ENCODE assay signal across 10 mouse cellular contexts in the genomic region with DNA sequence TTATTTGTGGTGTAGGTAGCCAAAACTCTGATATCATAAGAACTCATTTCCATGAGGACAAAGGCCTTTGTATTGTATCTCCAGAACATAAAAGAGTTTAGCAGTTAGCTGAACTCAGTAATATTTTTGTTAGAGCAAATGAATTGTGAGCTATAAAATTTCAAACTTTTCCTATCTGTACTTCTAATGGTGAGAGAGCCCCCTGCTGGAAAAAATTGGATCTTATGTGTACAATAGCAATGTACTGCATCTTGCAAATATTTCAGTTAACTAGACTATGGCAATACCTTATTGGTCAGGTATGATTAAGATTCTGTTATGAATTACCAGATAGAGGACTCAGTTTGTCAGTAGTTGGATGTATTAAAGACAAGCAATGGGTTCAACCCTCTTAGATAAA. TPM values are rescaled to one million over a fixed set of nuclear protein-coding genes. Genes with fewer than 3 reads are reported as not detected.
A peak's percentile ranks its signal among the peaks of the same experiment; 100 is the strongest.
DNase-seq lines count a peak whose midpoint lies in the region; TF ChIP-seq lines count a peak whose summit lies in the region.
"Had no signal": no experiment of that assay in that cellular context is flagged by ENCODE, and none has a peak within 500 bp of the region (broad histone marks: within the 10 kb centered on the region; RNA-seq: fewer than 3 reads in every experiment).

No protein-coding gene starts in this region.

- DNase-seq in cerebellum, postnatal 10 days, result peak; percentile 51 to 71
- no peak for DNase-seq in cerebellum, adult 9-11 months
- peak; percentile 40 to 73 for DNase-seq in left cerebral cortex, adult 18-20 months (ENCODE audit: low spot score in 2 of 2)
- DNase-seq in left cerebral cortex, adult 8-10 months (ENCODE audit: low spot score in 2 of 2), result no peak
- peak; percentile 60 for DNase-seq in MEL (ENCODE audit: low read depth, low spot score)
- peak; percentile 19 for DNase-seq in forelimb bud, embryonic 11.5 days (ENCODE audit: low read depth, low spot score)
- peak; percentile 65 for DNase-seq in lung, postnatal 14 days
- DNase-seq in neural tube, embryonic 10.5 days (ENCODE audit: extremely low spot score, low spot score), result no peak

- no peak for TF ChIP-seq POLR2A in MEL (IDR thresholded peaks at IDR 0.05; ENCODE audit: control insufficient read depth in 1 of 2, insufficient read depth in 1 of 2, low read depth in 1 of 2, low read length in 2 of 2, poor library complexity in 1 of 2)

- H3K4me3 ChIP-seq in MEL (ENCODE audit: control insufficient read depth in 1 of 2, insufficient read depth in 1 of 2, low read depth in 2 of 2, low read length in 2 of 2), result no peak overlapping the region
- H3K4me3 ChIP-seq: heart, embryonic 13.5 days; stomach, embryonic 15.5 days had no signal

- TF ChIP-seq CTCF in MEL (IDR thresholded peaks at IDR 0.05 in 2 of 3, conservative IDR thresholded peaks at IDR 0.05 in 1 of 3; ENCODE audit: control insufficient read depth in 1 of 3, insufficient read depth in 1 of 3, low read depth in 2 of 3, low read length in 3 of 3, poor library complexity in 1 of 3, severe bottlenecking in 1 of 3), result peak in 2 of 3 experiments; percentile 10 to 73; a peak in 4 of 6 replicates

- TF ChIP-seq RAD21 in MEL (IDR thresholded peaks at IDR 0.05; ENCODE audit: low read depth, low read length), result peak; percentile 82

- H3K36me3 ChIP-seq in MEL (ENCODE audit: control insufficient read depth in 1 of 2, insufficient read depth in 2 of 2, low read length in 2 of 2), result no peaks in the 10 kb centered on the region
- H3K36me3 ChIP-seq: heart, embryonic 13.5 days; stomach, embryonic 15.5 days had no signal

- H3K79me2 ChIP-seq in MEL (ENCODE audit: control insufficient read depth, insufficient read depth, low read length, poor library complexity), result no peaks in the 10 kb centered on the region

- no peak overlapping the region for H3K27ac ChIP-seq in MEL (ENCODE audit: control insufficient read depth, low read depth, low read length)
- H3K27ac ChIP-seq: heart, embryonic 13.5 days; stomach, embryonic 15.5 days had no signal

- no peak overlapping the region for H3K9ac ChIP-seq in MEL (ENCODE audit: control insufficient read depth, low read depth, low read length, poor library complexity, severe bottlenecking)
- H3K9ac ChIP-seq: heart, embryonic 13.5 days; stomach, embryonic 15.5 days had no signal

- H3K9me3 ChIP-seq in MEL (replicated peaks; ENCODE audit: insufficient read depth, low read length), result no peaks in the 10 kb centered on the region
- H3K9me3 ChIP-seq: heart, embryonic 13.5 days; stomach, embryonic 15.5 days had no signal

- TF ChIP-seq EP300 in MEL (IDR thresholded peaks at IDR 0.05; ENCODE audit: low read depth in 1 of 2, low read length in 2 of 2), result no peak

- H3K27me3 ChIP-seq in MEL (ENCODE audit: control insufficient read depth in 1 of 2, insufficient read depth in 2 of 2, low read length in 2 of 2), result no peaks in the 10 kb centered on the region; a peak in 1 of 4 replicates
- H3K27me3 ChIP-seq: heart, embryonic 13.5 days; stomach, embryonic 15.5 days had no signal

- no peaks in the 10 kb centered on the region for H3K4me1 ChIP-seq in MEL (ENCODE audit: control insufficient read depth in 1 of 2, insufficient read depth in 2 of 2, low read length in 2 of 2)
- H3K4me1 ChIP-seq: heart, embryonic 13.5 days; stomach, embryonic 15.5 days had no signal

TF ChIP-seq in MEL, 35 proteins besides CTCF, POLR2A, EP300 and RAD21:
- TF ChIP-seq E2F4 (IDR thresholded peaks at IDR 0.05; ENCODE audit: borderline replicate concordance, low read depth, low read length), result no peak
- TF ChIP-seq ZC3H11A (IDR thresholded peaks at IDR 0.05; ENCODE audit: low read depth, low read length), result peak; percentile 75
- peak; percentile 90 for TF ChIP-seq SMC3 (IDR thresholded peaks at IDR 0.05; ENCODE audit: low read depth, low read length)
- no peak for TF ChIP-seq NRF1 (IDR thresholded peaks at IDR 0.05; ENCODE audit: insufficient read depth, low read depth, low read length, poor library complexity, severe bottlenecking)
- TF ChIP-seq GATA1 (IDR thresholded peaks at IDR 0.05; ENCODE audit: low read depth, low read length), result no peak

RNA-seq across cellular contexts. Expression of a gene that starts 28.1 kb away (rescaled TPM):
- 100 to 1,000 TPM; 283 to 288 TPM for total RNA-seq in left cerebral cortex, adult 18-20 months (2021)
- total RNA-seq in left cerebral cortex, adult 8-10 months (2022), result 100 to 1,000 TPM; 246 to 311 (median 276) TPM
- 74.5 and 75.2 TPM in 2 replicates for total RNA-seq in MEL (2012; rRNA removed)
- 100 to 1,000 TPM in 1 of 2 experiments, 10 to 100 TPM in 1; 85.4 to 153 TPM for polyA plus RNA-seq in MEL (2012; ENCODE audit: insufficient read depth in 1 of 2, insufficient read length in 2 of 2, low read depth in 1 of 2, low replicate concordance in 2 of 2, missing spikeins in 1 of 2)

Comparison
In these comparisons a context has a peak if more than half of its experiments do, and no peak if none do; other contexts are left out.
1. DNase-seq: peak in cerebellum, postnatal 10 days (2 of 2), left cerebral cortex, adult 18-20 months (2 of 2), MEL (single experiment), forelimb bud, embryonic 11.5 days (single experiment) and lung, postnatal 14 days (single experiment); none in cerebellum, adult 9-11 months (single experiment), left cerebral cortex, adult 8-10 months (0 of 2) and neural tube, embryonic 10.5 days (single experiment).